Mouse (Mus musculus) bone marrow, adult 2 months (tissue): Measurements from ENCODE around the gene Zfpm1.

Source experiments
- CTCF ChIP-seq: fragments of 200-500 bp; IDR thresholded peaks from 2 replicates; pipeline ENCODE4 v1.5.1; 2011; ENCODE audit warnings: low read length, control low read depth; ENCODE audit not compliant: control insufficient read depth, insufficient read depth
- POLR2A ChIP-seq: fragments of 200-500 bp; IDR thresholded peaks from 2 replicates; pipeline ENCODE4 v1.6.1; 2011; ENCODE audit warnings: low read depth, mild to moderate bottlenecking, control low read depth, low read length, borderline replicate concordance; ENCODE audit not compliant: control insufficient read depth

DNA sequence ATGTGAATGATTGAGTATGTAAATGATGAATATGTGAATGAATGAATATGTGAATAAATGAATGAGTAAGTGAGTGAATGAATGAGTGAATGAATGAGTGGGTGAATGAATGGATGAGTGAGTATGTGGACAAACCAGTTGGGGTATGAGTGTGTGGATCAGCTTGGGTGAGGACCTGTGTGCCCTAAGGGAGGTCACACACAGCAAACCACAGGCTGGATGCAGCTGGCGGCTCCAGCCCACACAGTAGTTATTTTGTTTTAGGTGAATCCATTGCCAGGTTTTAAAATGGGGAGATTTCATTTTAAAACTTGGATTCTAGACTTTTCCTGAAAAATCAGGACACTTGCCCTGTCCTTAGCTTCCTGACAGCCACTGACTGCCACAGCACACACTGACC is 30.2 kb upstream of the Zfpm1 start:
- TF ChIP-seq POLR2A: no peak
- no peak for TF ChIP-seq CTCF
